Mouse (Mus musculus) gastrocnemius, adult 2 months (tissue): ENCODE measurements around the gene Adgrg1. TPM values are rescaled to one million over a fixed set of nuclear protein-coding genes. Genes with fewer than 3 reads are reported as not detected.
"Not testable (repeated sequence)": the region's sequence is repeated elsewhere in the genome, so short reads cannot be mapped to it uniquely, and the experiment has no call there.

Experiments
- DNase-seq: peaks from one replicate; pipeline ENCODE4 v3.0.0; 2022
- H3K27ac ChIP-seq: fragments of 200-600 bp; 2 replicates; pipeline ENCODE4 v1.8.1; 2022; ENCODE audit warnings: mild to moderate bottlenecking
- H3K4me3 ChIP-seq: fragments of 200-600 bp; 2 replicates; pipeline ENCODE4 v1.8.1; 2022; ENCODE audit warnings: mild to moderate bottlenecking, moderate library complexity
- CTCF ChIP-seq: fragments of 200-600 bp; IDR thresholded peaks from 2 replicates; pipeline ENCODE4 v1.8.1; 2022; ENCODE audit warnings: antibody characterized with exemption, mild to moderate bottlenecking, moderate library complexity
- intact Hi-C: fragments of 180-260 bp; cut with DNase I; formaldehyde crosslinking; loops from one replicate; pipeline ENCODE4 v1.15.1; 2025
- total RNA-seq, 2 experiments: library from RNA; stranded (reverse); gene quantifications; 2 replicates each; pipeline ENCODE4 v1.2.3; 2021

Adgrg1 gene
- total RNA-seq, 2 experiments from 2014 or later: 20.7 to 27.4 TPM

DNA sequence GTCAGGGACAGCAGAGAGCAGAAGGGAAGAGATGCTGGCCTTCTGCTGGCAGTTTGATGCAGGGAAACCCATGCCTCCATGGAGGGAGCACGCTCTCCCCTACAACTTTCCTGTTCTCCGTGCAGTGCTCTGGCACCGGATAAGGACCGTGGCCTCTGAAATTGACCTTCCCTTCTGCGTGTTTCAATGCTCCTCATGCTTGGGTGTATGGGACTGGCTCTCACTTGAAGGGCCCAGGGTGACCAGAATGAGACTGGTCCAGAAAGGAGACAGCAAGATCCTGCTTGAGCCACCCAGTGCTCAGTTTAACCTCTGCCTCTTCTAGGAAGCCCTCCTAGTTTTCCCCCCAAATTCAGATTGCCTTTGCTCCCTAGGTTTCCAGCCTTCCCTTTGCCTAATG is 26.6 kb downstream of the Adgrg1 start:
- TF ChIP-seq CTCF: no peak
- DNase-seq: no peak
- H3K4me3 ChIP-seq: peak overlapping the region; percentile 50
- peak overlapping the region; percentile 92 for H3K27ac ChIP-seq
- intact Hi-C loops: loop anchor here (1.0 kb wide), 1 partner anchor 51 kb away; no protein-coding TSS in a partner anchor

DNA sequence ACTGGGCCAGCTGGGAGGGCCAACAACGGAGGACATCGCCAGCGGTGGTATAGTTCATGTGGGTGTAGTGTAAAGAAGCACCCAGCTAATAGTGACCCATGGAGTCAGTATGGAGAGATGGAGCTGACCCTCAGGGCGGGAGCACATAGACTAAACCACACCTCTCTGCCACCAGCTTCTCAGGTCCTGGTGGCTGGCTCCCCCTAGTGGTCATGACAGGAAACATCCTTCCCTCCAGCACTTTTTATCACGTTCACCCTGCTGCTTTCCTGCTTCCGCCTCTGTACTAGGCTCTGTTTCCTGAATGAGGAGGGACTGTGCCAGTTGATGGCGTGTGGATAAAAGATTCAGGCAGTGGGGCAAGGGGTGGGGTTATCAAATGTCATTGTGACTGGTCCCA is 27.1 kb downstream of the Adgrg1 start:
- intact Hi-C loops: loop anchor here (1.0 kb wide), 1 partner anchor 51 kb away; no protein-coding TSS in a partner anchor
- peak overlapping the region; percentile 50 for H3K4me3 ChIP-seq
- DNase-seq: peak; percentile 77
- H3K27ac ChIP-seq: peak overlapping the region; percentile 92
- TF ChIP-seq CTCF: peak; percentile 94

DNA sequence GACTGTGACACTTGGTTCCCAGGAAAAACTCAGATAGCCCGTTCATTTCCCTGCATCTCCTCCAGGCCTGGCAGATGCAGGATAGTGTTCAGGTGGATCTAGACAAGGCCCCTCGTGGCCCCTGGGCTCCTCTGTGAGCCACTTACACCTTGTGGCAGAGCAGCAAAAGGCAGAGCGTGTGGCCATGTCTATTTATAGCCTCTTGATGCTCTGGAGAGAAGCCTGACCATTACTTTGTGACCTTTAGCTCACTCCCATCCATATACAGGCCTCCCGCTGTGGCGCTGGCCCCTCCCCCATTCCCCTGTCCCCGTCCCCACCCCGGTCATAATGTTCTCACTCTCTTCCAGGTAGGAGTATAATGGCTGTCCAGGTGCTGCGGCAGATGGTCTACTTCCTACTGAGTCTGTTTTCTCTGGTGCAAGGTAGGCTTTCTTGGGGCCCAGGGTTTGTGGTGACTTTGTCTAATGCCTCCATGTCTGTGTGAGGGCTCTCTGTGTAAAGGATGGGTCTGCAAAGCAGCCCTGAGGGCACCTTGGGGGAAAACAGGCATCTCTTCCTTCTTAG is 27.6 kb downstream of the Adgrg1 start:
- DNase-seq: peak; percentile 44

DNA sequence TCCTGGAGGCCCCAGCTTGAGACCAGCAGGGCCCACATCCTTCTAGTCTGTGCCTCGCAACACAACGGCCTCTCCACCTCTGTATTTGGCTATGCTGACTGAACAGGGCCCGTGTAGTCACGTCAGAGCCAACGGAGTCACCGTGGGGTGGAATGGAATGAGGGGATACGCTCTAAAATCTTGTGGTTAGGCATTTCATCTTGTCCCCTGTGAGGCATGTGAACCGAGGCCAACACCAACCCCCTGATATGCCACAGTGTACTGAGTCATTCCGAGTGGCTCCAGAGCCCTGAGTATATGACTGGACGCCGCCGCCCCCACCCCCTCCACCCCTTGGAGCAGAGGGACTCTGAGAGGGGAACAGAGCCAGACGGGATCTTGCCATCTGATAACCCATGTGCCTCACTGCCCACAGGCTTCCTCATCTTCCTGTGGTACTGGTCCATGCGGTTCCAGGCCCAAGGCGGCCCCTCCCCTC is 37.9 kb downstream of the Adgrg1 start:
- no peak overlapping the region for H3K4me3 ChIP-seq
- no peak for TF ChIP-seq CTCF
- no peak for DNase-seq
- intact Hi-C loops: no loop called here
- H3K27ac ChIP-seq: no peak overlapping the region

More for the DNA sequence above, 27.6 kb downstream of the Adgrg1 start:
- TF ChIP-seq CTCF: no peak
- intact Hi-C loops: no loop called here
- peak overlapping the region; percentile 42 for H3K4me3 ChIP-seq
- H3K27ac ChIP-seq: peak overlapping the region; percentile 92

DNA sequence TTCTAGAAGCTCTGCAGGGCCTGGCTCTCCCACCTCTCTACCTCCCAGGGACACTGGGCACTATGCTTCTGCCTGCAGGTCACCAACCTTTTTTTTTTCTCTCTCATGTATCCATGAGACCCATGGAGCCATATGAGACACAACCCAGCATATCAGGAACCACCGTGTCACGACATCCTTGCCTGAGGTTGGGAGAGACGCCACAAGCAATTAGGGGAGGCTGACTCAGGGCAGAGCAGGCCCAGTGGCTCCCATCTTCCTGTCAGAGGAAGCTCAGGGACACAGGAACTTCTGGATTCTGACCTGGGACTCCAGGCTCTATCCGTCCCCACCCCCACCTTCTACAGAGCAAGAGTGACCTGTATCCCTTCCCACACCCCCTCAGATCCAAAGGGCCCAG is 41.3 kb downstream of the Adgrg1 start:
- no peak for DNase-seq
- no peak overlapping the region for H3K4me3 ChIP-seq
- TF ChIP-seq CTCF: no peak
- H3K27ac ChIP-seq: no peak overlapping the region
- intact Hi-C loops: no loop called here

DNA sequence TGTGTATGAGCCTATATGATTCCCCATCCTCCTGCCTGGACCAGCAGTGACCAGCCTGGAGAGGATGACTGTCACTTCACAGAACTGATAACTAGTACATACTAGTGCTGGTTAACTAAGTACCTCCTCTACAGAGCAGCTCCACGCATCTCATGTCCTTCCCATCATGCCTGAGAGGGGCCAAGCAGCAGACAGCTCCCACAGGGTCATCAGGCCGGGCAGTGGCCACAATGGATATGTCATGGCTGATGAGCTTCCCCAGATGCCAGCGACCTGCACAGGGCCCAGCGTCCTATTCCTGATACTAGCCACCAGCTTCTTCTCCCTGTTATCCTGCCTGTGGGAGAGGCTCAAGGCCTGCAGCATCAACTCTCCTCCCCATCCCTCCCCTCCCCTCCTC is 42.1 kb downstream of the Adgrg1 start:
- no peak overlapping the region for H3K27ac ChIP-seq
- no peak overlapping the region for H3K4me3 ChIP-seq
- TF ChIP-seq CTCF: no peak
- DNase-seq: no peak
- intact Hi-C loops: no loop called here

DNA sequence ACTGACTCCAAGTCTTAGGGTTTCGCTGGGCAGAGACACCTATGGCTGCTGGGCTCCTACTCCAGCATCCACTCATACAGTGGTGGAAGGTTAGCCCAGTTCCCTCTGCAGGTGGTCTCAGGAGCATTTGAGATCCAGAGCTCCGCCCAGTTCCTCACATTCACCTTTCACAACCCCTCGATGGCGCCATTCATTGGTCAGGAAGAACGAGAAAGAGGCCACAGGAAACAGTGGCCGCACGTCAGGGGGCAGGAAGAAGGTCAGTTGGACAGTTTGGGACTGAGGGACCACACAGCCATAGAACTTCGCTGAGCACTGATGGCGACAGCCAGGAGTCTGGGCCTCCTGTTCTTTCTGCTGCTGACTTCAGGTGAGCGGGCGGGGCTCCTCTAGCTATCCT is 42.9 kb downstream of the Adgrg1 start, which contains the start of gene Adgrg3:
Adgrg3 (plus strand) TSS at position 242 of the 400 bp plus-strand sequence.
- intact Hi-C loops: no loop called here
- Histone ChIP-seq H3K27ac (no peak within 1 kb of the TSS), H3K4me3 (no peak within 1 kb of the TSS)
- no peak for DNase-seq
- TF ChIP-seq CTCF: no peak

DNA sequence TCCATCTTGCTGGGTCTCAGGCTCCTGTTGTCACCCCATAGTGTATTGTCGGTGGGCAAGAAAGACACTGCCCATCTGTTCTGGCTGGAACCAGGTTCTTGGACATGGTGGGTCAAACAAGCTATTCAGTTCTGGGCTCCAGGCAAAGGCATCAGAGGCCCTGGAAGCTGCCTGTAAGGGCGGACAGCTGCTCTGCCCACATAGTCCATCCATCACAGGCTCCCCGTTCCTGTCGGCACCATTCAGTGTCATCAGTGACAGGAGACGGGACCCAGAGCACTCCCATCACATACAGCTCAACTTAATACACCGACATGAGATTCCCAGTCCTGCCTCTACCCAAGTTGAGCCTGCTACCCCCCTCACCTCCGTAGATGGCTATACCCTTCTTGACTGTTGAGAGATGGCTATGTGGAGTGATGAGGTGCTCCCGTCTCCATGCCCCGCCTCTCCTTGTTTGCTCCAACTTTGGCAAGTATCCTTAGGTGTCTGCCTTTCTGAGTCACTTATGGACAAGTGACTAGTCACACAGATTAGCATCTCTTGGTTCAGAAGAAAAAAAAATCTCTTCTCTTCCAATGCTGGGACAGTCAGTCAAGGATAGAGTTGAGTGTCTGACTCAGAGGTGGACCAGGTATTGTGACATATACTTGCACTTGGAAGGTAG is 43.6 kb downstream of the Adgrg1 start:
- no peak for DNase-seq
- intact Hi-C loops: no loop called here

DNA sequence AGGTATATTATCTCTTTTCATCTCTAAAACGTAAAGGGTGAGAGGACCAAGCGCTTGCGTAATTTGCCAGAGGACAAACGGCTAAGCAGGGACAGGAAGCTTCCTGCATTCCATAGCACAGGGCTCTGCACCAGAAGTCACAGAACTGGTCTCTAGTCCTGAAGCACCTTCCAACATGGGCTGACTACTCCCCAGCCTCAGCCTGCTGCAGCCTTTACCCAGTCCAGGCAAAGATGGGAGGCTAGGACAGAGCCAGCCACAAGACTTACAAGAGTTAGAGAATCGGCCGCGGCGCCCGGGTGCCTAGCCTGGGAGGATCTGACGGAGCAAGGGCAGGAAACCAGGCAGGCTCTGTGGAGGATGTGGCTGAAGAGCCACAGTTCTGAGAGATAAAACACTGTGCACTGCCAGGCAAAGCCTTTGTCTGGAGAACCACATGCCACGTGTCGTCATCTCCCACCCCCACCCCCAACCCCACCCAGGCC is 45.8 kb downstream of the Adgrg1 start:
- peak overlapping the region; percentile 68 for H3K27ac ChIP-seq
- TF ChIP-seq CTCF: no peak
- intact Hi-C loops: no loop called here
- peak overlapping the region; percentile 55 for H3K4me3 ChIP-seq
- no peak for DNase-seq

More for the DNA sequence above, 43.6 kb downstream of the Adgrg1 start:
- no peak for TF ChIP-seq CTCF
- Histone ChIP-seq H3K4me3 (no peak overlapping the region), H3K27ac (no peak overlapping the region)

DNA sequence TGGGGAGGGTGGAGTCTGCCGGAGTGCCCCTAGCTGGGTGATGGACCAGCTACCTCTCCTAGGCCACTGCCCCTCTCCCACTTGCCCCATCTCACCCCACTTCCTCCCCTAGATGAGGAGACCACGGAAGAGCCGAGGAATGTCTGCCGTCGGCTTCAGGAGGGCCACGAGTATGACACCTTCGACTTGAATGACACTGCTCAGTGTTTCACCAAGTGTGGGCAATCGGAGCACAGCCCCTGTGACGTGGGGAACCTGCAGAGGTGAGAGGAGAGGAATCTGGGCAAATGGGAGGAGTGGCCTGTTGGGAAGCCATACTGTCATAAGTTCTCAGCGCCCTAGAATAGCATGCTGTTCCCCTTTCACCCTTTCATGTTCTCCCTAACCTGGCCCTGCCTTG is 46.3 kb downstream of the Adgrg1 start:
- intact Hi-C loops: no loop called here
- DNase-seq: no peak
- H3K4me3 ChIP-seq: peak overlapping the region; percentile 55
- peak overlapping the region; percentile 68; the same call in 1 of the 2 replicates for H3K27ac ChIP-seq
- no peak for TF ChIP-seq CTCF

DNA sequence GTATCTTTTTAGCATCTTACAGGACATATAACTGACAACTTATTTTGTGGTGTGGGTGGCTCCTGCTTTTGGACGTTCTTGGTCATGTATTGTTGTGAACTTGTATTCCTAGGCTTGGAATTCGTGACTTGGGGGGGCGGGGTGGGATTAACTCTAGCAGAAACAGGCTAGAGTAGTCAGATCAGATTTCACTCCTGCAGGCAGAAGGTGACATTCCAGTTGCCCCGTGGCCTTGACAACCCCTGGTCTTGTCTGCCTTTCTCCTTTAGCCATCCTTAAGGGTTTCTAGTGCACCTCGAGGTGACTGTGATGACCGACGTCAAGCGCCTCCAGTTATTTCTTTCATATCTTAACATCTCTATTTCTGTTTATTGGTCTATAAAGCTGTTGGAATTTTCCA is 48.6 kb downstream of the Adgrg1 start:
- TF ChIP-seq CTCF: no peak
- Histone ChIP-seq H3K4me3 (no peak overlapping the region), H3K27ac (no peak overlapping the region)
- no peak for DNase-seq
- intact Hi-C loops: no loop called here

DNA sequence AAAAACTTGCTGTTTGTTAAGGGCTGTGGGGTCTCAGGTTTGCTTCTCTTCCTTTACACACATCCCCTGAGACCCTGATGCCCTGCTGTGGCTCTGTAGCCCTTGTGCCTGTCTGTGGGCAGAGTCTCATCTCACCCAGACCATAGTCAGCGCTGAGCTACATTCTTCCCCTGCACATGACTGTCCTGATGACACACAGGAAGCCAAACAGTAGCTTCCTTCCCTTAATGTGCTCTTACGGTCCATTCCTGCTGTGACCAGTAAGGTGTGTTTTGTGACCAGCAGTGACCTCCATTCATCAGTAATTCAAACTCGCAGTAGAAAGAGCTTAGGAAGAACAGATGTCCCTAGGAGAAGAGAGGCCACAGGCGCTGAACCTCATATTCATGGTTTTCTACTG is 49.8 kb downstream of the Adgrg1 start:
- Histone ChIP-seq H3K27ac (no peak overlapping the region), H3K4me3 (no peak overlapping the region)
- DNase-seq: no peak
- no peak for TF ChIP-seq CTCF
- intact Hi-C loops: no loop called here

DNA sequence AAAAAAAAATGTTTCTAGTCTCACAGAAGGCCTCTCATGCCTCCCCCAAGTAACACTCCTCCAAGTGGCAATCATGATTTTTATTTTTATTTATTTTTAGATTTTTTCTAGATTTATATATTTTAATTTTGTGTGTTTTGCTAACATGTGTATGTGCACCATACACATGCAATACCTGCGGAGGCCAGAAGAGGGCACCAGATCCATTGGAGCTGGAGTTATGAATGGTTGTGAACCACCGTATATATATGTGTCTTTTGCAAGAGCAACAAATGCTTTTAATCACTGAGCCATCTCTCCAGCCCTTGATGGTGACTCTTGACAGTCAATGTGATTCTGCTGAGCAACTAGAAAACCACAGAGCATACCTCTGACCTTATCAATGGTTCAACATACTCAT is 50.9 kb downstream of the Adgrg1 start:
- intact Hi-C loops: no loop called here
- DNase-seq: no peak
- peak; percentile 44 for TF ChIP-seq CTCF
- Histone ChIP-seq H3K4me3 (no peak overlapping the region), H3K27ac (no peak overlapping the region)

DNA sequence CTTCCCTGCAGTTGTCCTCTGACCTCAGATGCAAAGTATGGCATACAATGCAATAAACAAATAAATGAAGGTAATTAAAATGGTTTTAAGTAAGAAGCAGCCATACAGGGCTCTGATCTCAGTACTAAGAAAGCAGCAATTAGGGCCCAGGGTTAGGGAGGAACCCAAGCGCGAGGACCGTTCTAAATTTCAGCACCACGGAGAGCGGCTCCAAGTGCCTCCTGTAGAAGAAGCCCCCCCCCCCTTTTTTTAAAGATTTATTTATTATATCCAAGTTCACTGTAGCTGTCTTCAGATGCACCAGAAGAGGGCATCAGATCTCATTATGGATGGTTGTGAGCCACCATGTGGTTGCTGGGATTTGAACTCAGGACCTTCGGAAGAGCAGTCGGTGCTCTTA is 53.8 kb downstream of the Adgrg1 start:
- DNase-seq, intact Hi-C loops, H3K4me3 ChIP-seq, H3K27ac ChIP-seq: not testable (repeated sequence)
